Mouse (Mus musculus): ENCODE measurements around the gene Mrgprg. TPM values are rescaled to one million over a fixed set of nuclear protein-coding genes. Genes with fewer than 3 reads are reported as not detected.

The Mrgprg gene
- total RNA-seq, 2 experiments from 2014 or later = not detected

Other genes with a start within 250 kb of the Mrgprg start
- gene Nap1l4, start 217.9 kb downstream of the Mrgprg start, total RNA-seq (2014; fragmentation: Nextera tagmentation) = 85.5 and 133 TPM in 2 replicates
- gene Nap1l4, start 217.9 kb downstream of the Mrgprg start, total RNA-seq (2017) = 126 and 136 TPM in 2 replicates
- gene Cars, start 166.9 kb downstream of the Mrgprg start, total RNA-seq (2014; fragmentation: Nextera tagmentation) = 34.0 and 35.5 TPM in 2 replicates
- 51.9 and 58.2 TPM in 2 replicates for gene Cars, start 166.9 kb downstream of the Mrgprg start, total RNA-seq (2017)
- 8.3 and 13.3 TPM in 2 replicates for gene Tnfrsf26, start 138.3 kb downstream of the Mrgprg start, total RNA-seq (2014; fragmentation: Nextera tagmentation)
- gene Tnfrsf26, start 138.3 kb downstream of the Mrgprg start, total RNA-seq (2017) = 20.4 and 22.5 TPM in 2 replicates
- gene Tnfrsf22, start 117.3 kb downstream of the Mrgprg start, total RNA-seq (2014; fragmentation: Nextera tagmentation) = 6.1 and 9.0 TPM in 2 replicates
- gene Tnfrsf22, start 117.3 kb downstream of the Mrgprg start, total RNA-seq (2017) = 4.2 and 5.2 TPM in 2 replicates
- 1.2 and 2.8 TPM in 2 replicates for gene Tnfrsf23, start 81.1 kb downstream of the Mrgprg start, total RNA-seq (2014; fragmentation: Nextera tagmentation)
- gene Tnfrsf23, start 81.1 kb downstream of the Mrgprg start, total RNA-seq (2017) = 0.72 and 1.7 TPM in 2 replicates
- 3.9 and 5.2 TPM in 2 replicates for gene Osbpl5, start 10.0 kb downstream of the Mrgprg start, total RNA-seq (2014; fragmentation: Nextera tagmentation)
- 7.5 and 16.6 TPM in 2 replicates for gene Osbpl5, start 10.0 kb downstream of the Mrgprg start, total RNA-seq (2017)
- 2.6 and 2.9 TPM in 2 replicates for gene Mrgpre, start 17.5 kb upstream of the Mrgprg start, total RNA-seq (2014; fragmentation: Nextera tagmentation)
- 0.34 and 0.41 TPM in 2 replicates for gene Mrgpre, start 17.5 kb upstream of the Mrgprg start, total RNA-seq (2017)
- 5.1 and 10.5 TPM in 2 replicates for gene Nadsyn1, start 55.9 kb upstream of the Mrgprg start, total RNA-seq (2014; fragmentation: Nextera tagmentation)
- gene Nadsyn1, start 55.9 kb upstream of the Mrgprg start, total RNA-seq (2017) = 13.2 and 16.4 TPM in 2 replicates
- gene Dhcr7, start 56.2 kb upstream of the Mrgprg start, total RNA-seq (2014; fragmentation: Nextera tagmentation) = 16.8 and 34.7 TPM in 2 replicates
- gene Dhcr7, start 56.2 kb upstream of the Mrgprg start, total RNA-seq (2017) = 6.9 and 15.8 TPM in 2 replicates
- not detected in 2 replicates for gene Gm498, start 99.8 kb upstream of the Mrgprg start, total RNA-seq (2014; fragmentation: Nextera tagmentation)
- not detected in 2 replicates for gene Gm498, start 99.8 kb upstream of the Mrgprg start, total RNA-seq (2017)
- gene Shank2, start 234.9 kb upstream of the Mrgprg start, total RNA-seq (2014; fragmentation: Nextera tagmentation) = not detected in 2 replicates
- gene Shank2, start 234.9 kb upstream of the Mrgprg start, total RNA-seq (2017) = not detected in 2 replicates

Measured in granulocyte monocyte progenitor cell, adult 5-6 weeks (primary cell).